Mouse (Mus musculus) thymus, adult 2 months (tissue): ENCODE measurements around the gene Gm49396.

Source experiments
- CTCF ChIP-seq: fragments of 200-500 bp; IDR thresholded peaks from 2 replicates; pipeline ENCODE4 v1.5.1; 2012; ENCODE audit warnings: mild to moderate bottlenecking, control low read depth, low read length, moderate library complexity, borderline replicate concordance; ENCODE audit not compliant: control insufficient read depth, poor library complexity, insufficient read depth; ENCODE audit errors: extremely low read depth
- POLR2A ChIP-seq: fragments of 200-500 bp; IDR thresholded peaks from 2 replicates; pipeline ENCODE4 v1.6.1; 2012; ENCODE audit warnings: mild to moderate bottlenecking, low read length, control low read depth, moderate library complexity; ENCODE audit not compliant: control insufficient read depth, poor library complexity, insufficient read depth; ENCODE audit errors: extremely low read depth

DNA sequence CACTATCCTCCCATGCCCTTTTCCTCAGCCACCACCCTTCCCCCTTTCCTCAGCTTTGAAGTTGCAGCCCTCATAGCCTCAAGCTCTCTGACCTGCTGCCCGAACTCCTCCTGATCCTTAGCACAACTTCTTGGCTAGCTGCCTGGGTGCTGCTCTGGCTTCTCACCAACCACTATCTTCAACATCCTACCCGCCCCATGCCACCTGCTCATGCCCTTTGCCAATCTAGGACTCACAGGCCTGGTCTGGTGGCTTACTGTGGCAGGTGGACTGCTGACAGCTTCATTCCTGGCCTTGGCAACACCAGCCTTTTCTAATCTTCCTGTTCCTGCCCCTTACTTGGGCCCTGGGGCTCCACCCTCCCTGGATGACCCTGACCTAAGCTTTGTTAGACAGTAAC is 9.8 kb downstream of the Gm49396 start:
- TF ChIP-seq POLR2A (no peak), CTCF (no peak)
